Mouse (Mus musculus) C2C12 (cell line): ENCODE data around the gene Atoh7. TPM values are rescaled to one million over a fixed set of nuclear protein-coding genes. Genes with fewer than 3 reads are reported as not detected.

ENCODE experiments used
- H3K27me3 ChIP-seq: one replicate; pipeline ENCODE4 v1.6.1; 2011; ENCODE audit not compliant: control insufficient read depth, insufficient read depth, insufficient read length
- H3K36me3 ChIP-seq: one replicate; pipeline ENCODE4 v1.6.1; 2011; ENCODE audit not compliant: control insufficient read depth, insufficient read depth
- H3K4me3 ChIP-seq: one replicate; pipeline ENCODE4 v1.5.1; 2011; ENCODE audit warnings: mild to moderate bottlenecking, control low read depth; ENCODE audit not compliant: poor library complexity, insufficient read depth, severe bottlenecking
- H3K79me2 ChIP-seq: one replicate; pipeline ENCODE4 v1.6.1; 2011; ENCODE audit not compliant: control insufficient read depth, insufficient read depth
- H3K79me3 ChIP-seq: one replicate; pipeline ENCODE4 v1.6.1; 2011; ENCODE audit warnings: low read depth, control low read depth
- H3ac ChIP-seq: one replicate; pipeline ENCODE3; 2011; ENCODE audit warnings: low read depth; ENCODE audit not compliant: control insufficient read depth, insufficient read length
- CEBPB ChIP-seq: IDR thresholded peaks from one replicate; pipeline ENCODE4 v1.6.1; 2011; ENCODE audit warnings: low read depth, mild to moderate bottlenecking, control low read depth, moderate library complexity
- CTCF ChIP-seq: IDR thresholded peaks from one replicate; pipeline ENCODE4 v1.5.1; 2011; ENCODE audit not compliant: control insufficient read depth, insufficient read depth, insufficient read length
- FOSL1 ChIP-seq: IDR thresholded peaks from one replicate; pipeline ENCODE4 v1.8.0; 2011; ENCODE audit warnings: mild to moderate bottlenecking, low read length; ENCODE audit not compliant: poor library complexity, insufficient read depth, severe bottlenecking
- MAX ChIP-seq: IDR thresholded peaks from one replicate; pipeline ENCODE4 v1.6.1; 2011; ENCODE audit warnings: mild to moderate bottlenecking, control low read depth
- MYOD1 ChIP-seq: IDR thresholded peaks from one replicate; pipeline ENCODE4 v1.6.1; 2011; ENCODE audit warnings: low read depth; ENCODE audit not compliant: control insufficient read depth, insufficient read length
- MYOG ChIP-seq: IDR thresholded peaks from one replicate; pipeline ENCODE4 v1.6.1; 2011; ENCODE audit not compliant: control insufficient read depth, insufficient read length; ENCODE audit errors: extremely low read depth
- USF1 ChIP-seq: IDR thresholded peaks from one replicate; pipeline ENCODE4 v1.6.1; 2011; ENCODE audit warnings: low read depth, mild to moderate bottlenecking, control low read depth, moderate library complexity
- polyA plus RNA-seq: library from polyadenylated mRNA; unstranded; fragments of >200 nt; fragmentation: generic; extraction: Trizol; gene quantifications from one replicate; pipeline ENCODE4 v1.2.1, GENCODE M21; 2012; ENCODE audit warnings: missing spikeins

Atoh7 gene
- polyA plus RNA-seq, 1 experiment: not detected

GRCm38 (mm10) chr10:63099941-63100562 is 601 bp downstream of the Atoh7 start:
- no peaks in the 10 kb centered on the region for H3K36me3 ChIP-seq
- peaks cover 17% of the 10 kb centered on the region for H3K27me3 ChIP-seq
- TF ChIP-seq CTCF: no peak
- no peak for TF ChIP-seq MYOD1
- TF ChIP-seq MYOG: no peak
- no peak for TF ChIP-seq USF1
- no peak for TF ChIP-seq FOSL1
- no peak for TF ChIP-seq CEBPB
- TF ChIP-seq MAX: no peak
- H3K4me3 ChIP-seq: no peak overlapping the region
- H3ac ChIP-seq: no peak overlapping the region
- no peaks in the 10 kb centered on the region for H3K79me2 ChIP-seq
- H3K79me3 ChIP-seq: no peaks in the 10 kb centered on the region

- no peak overlapping the region for H3K4me3 ChIP-seq
- no peak overlapping the region for H3ac ChIP-seq
- H3K79me2 ChIP-seq: no peaks in the 10 kb centered on the region
- peaks cover 17% of the 10 kb centered on the region for H3K27me3 ChIP-seq
- no peaks in the 10 kb centered on the region for H3K79me3 ChIP-seq
- TF ChIP-seq FOSL1 (no peak), USF1 (no peak), MYOD1 (no peak), CTCF (no peak), CEBPB (no peak), MAX (no peak), MYOG (no peak)
- H3K36me3 ChIP-seq: no peaks in the 10 kb centered on the region
Measured at GRCm38 (mm10) chr10:63100657-63101056, 1.2 kb downstream of the Atoh7 start.

GRCm38 (mm10) chr10:63113027-63113604 is 13.7 kb downstream of the Atoh7 start:
- Histone ChIP-seq H3K36me3 (no peaks in the 10 kb centered on the region), H3K79me2 (no peaks in the 10 kb centered on the region), H3K27me3 (no peaks in the 10 kb centered on the region), H3K79me3 (no peaks in the 10 kb centered on the region), H3ac (no peak overlapping the region), H3K4me3 (no peak overlapping the region)
- no peak for TF ChIP-seq CTCF
- TF ChIP-seq MAX: no peak
- TF ChIP-seq USF1: no peak
- TF ChIP-seq MYOG: no peak
- TF ChIP-seq FOSL1: no peak
- TF ChIP-seq CEBPB: no peak

- Histone ChIP-seq H3K4me3 (no peak overlapping the region), H3K79me3 (no peaks in the 10 kb centered on the region), H3K79me2 (no peaks in the 10 kb centered on the region), H3K27me3 (no peaks in the 10 kb centered on the region), H3K36me3 (no peaks in the 10 kb centered on the region), H3ac (no peak overlapping the region)
- TF ChIP-seq MAX (no peak), FOSL1 (no peak), USF1 (no peak), MYOD1 (no peak), CTCF (no peak), MYOG (no peak), CEBPB (no peak)
Measured at GRCm38 (mm10) chr10:63113716-63114360, 14.4 kb downstream of the Atoh7 start.

- no peaks in the 10 kb centered on the region for H3K27me3 ChIP-seq
- TF ChIP-seq MYOG: no peak
- no peak for TF ChIP-seq MAX
- H3K36me3 ChIP-seq: no peaks in the 10 kb centered on the region
- H3K4me3 ChIP-seq: no peak overlapping the region
- no peaks in the 10 kb centered on the region for H3K79me3 ChIP-seq
- no peak overlapping the region for H3ac ChIP-seq
- H3K79me2 ChIP-seq: no peaks in the 10 kb centered on the region
Measured at GRCm38 (mm10) chr10:63115881-63116280, 16.4 kb downstream of the Atoh7 start.

- no peak overlapping the region for H3ac ChIP-seq
- no peaks in the 10 kb centered on the region for H3K36me3 ChIP-seq
- no peak for TF ChIP-seq USF1
- TF ChIP-seq FOSL1: no peak
- no peak for TF ChIP-seq CTCF
- no peak for TF ChIP-seq MYOD1
- TF ChIP-seq MYOG: no peak
- no peak for TF ChIP-seq CEBPB
- TF ChIP-seq MAX: no peak
- no peaks in the 10 kb centered on the region for H3K79me3 ChIP-seq
- H3K79me2 ChIP-seq: no peaks in the 10 kb centered on the region
- H3K4me3 ChIP-seq: no peak overlapping the region
- H3K27me3 ChIP-seq: no peaks in the 10 kb centered on the region
Measured at GRCm38 (mm10) chr10:63116376-63116775, 16.9 kb downstream of the Atoh7 start.
